Mouse (Mus musculus): ENCODE data around the gene Cers2. TPM values are rescaled to one million over a fixed set of nuclear protein-coding genes. Genes with fewer than 3 reads are reported as not detected.

Cers2 gene
- total RNA-seq, 1 experiment from 2014 or later, result 196 TPM

Other genes starting within 250 kb of the Cers2 start
- gene Pip5k1a, start 207.9 kb upstream of the Cers2 start, total RNA-seq (2021), result 42.9 and 43.8 TPM in 2 replicates
- gene Vps72, start 203.8 kb upstream of the Cers2 start, total RNA-seq (2021), result 56.6 and 62.8 TPM in 2 replicates
- 1.4 TPM in 1 of 2 replicates, not detected in the other for gene Tmod4, start 190.3 kb upstream of the Cers2 start, total RNA-seq (2021)
- 39.8 and 43.6 TPM in 2 replicates for gene Scnm1, start 180.8 kb upstream of the Cers2 start, total RNA-seq (2021)
- gene Lysmd1, start 180.7 kb upstream of the Cers2 start, total RNA-seq (2021), result 9.0 and 11.3 TPM in 2 replicates
- 1.7 and 7.8 TPM in 2 replicates for gene Tnfaip8l2, start 172.4 kb upstream of the Cers2 start, total RNA-seq (2021)
- 2.8 and 5.4 TPM in 2 replicates for gene Sema6c, start 154.3 kb upstream of the Cers2 start, total RNA-seq (2021)
- 22.6 and 26.4 TPM in 2 replicates for gene Gabpb2, start 96.9 kb upstream of the Cers2 start, total RNA-seq (2021)
- 63.3 and 80.3 TPM in 2 replicates for gene Cdc42se1, start 86.1 kb upstream of the Cers2 start, total RNA-seq (2021)
- gene Mllt11, start 82.6 kb upstream of the Cers2 start, total RNA-seq (2021), result 6.9 and 15.1 TPM in 2 replicates
- not detected in 2 replicates for gene Gm128, start 73.2 kb upstream of the Cers2 start, total RNA-seq (2021)
- gene Bnipl, start 63.6 kb upstream of the Cers2 start, total RNA-seq (2021), result 0.19 and 0.34 TPM in 2 replicates
- 78.9 and 104 TPM in 2 replicates for gene Mindy1, start 33.4 kb upstream of the Cers2 start, total RNA-seq (2021)
- gene Prune1, start 32.7 kb upstream of the Cers2 start, total RNA-seq (2021), result 21.6 and 24.0 TPM in 2 replicates
- 1.1 and 1.6 TPM in 2 replicates for gene Anxa9, start 7.6 kb upstream of the Cers2 start, total RNA-seq (2021)
- 27.1 and 28.0 TPM in 2 replicates for gene Setdb1, start 42.4 kb downstream of the Cers2 start, total RNA-seq (2021)
- not detected in 2 replicates for gene 4930558C23Rik, start 88.0 kb downstream of the Cers2 start, total RNA-seq (2021)
- 58.4 and 62.9 TPM in 2 replicates for gene Arnt, start 119.6 kb downstream of the Cers2 start, total RNA-seq (2021)
- 8.4 and 11.0 TPM in 2 replicates for gene Ctsk, start 184.5 kb downstream of the Cers2 start, total RNA-seq (2021)
- 15.2 and 28.4 TPM in 2 replicates for gene Ctss, start 212.0 kb downstream of the Cers2 start, total RNA-seq (2021)
- not detected in 2 replicates for gene Hormad1, start 244.9 kb downstream of the Cers2 start, total RNA-seq (2021)

All from adrenal gland, postnatal 14 days (tissue).